Mouse (Mus musculus) ES-Bruce4 (cell line): ENCODE measurements around the gene Eya2. TPM values are rescaled to one million over a fixed set of nuclear protein-coding genes. Genes with fewer than 3 reads are reported as not detected.

ENCODE experiments used
- H3K27ac ChIP-seq: 2 replicates; pipeline ENCODE4 v1.5.1; 2012; ENCODE audit warnings: low read length, inconsistent platforms; ENCODE audit not compliant: insufficient read depth
- H3K27me3 ChIP-seq: 2 replicates; pipeline ENCODE4 v1.6.1; 2012; ENCODE audit warnings: mild to moderate bottlenecking, low read length, inconsistent platforms; ENCODE audit not compliant: control insufficient read depth, poor library complexity, insufficient read depth, severe bottlenecking
- H3K36me3 ChIP-seq: 2 replicates; pipeline ENCODE4 v1.6.1; 2012; ENCODE audit warnings: inconsistent platforms, mild to moderate bottlenecking, low read length, moderate library complexity; ENCODE audit not compliant: control insufficient read depth, poor library complexity, insufficient read depth, severe bottlenecking
- H3K4me1 ChIP-seq: one replicate; pipeline ENCODE4 v1.8.1; 2011; ENCODE audit warnings: low read length; ENCODE audit not compliant: control insufficient read depth, insufficient read depth
- H3K4me3 ChIP-seq: 2 replicates; pipeline ENCODE4 v1.5.1; 2011; ENCODE audit warnings: low read depth, mild to moderate bottlenecking, low read length
- H3K9ac ChIP-seq: 2 replicates; pipeline ENCODE4 v1.6.1; 2012; ENCODE audit warnings: low read depth, mild to moderate bottlenecking, inconsistent platforms; ENCODE audit not compliant: poor library complexity, severe bottlenecking
- H3K9me3 ChIP-seq: replicated peaks from 2 replicates; pipeline ENCODE4 v1.6.1; 2012; ENCODE audit warnings: mild to moderate bottlenecking, low read length, inconsistent platforms; ENCODE audit not compliant: control insufficient read depth, poor library complexity, insufficient read depth, severe bottlenecking
- CTCF ChIP-seq: IDR thresholded peaks from one replicate; pipeline ENCODE4 v1.8.1; 2011; ENCODE audit warnings: low read depth, low read length
- EP300 ChIP-seq: IDR thresholded peaks from 2 replicates; pipeline ENCODE4 v1.6.1; 2011; ENCODE audit warnings: low read depth, low read length; ENCODE audit not compliant: insufficient read depth
- POLR2A ChIP-seq: IDR thresholded peaks from one replicate; pipeline ENCODE4 v1.8.1; 2011; ENCODE audit warnings: low read length; ENCODE audit not compliant: insufficient read depth
- polyA plus RNA-seq: library from polyadenylated mRNA; stranded (reverse); fragments of >200 nt; gene quantifications from 2 replicates; pipeline ENCODE4 v1.2.4, GENCODE M21; 2011; ENCODE audit warnings: low read depth; ENCODE audit not compliant: missing spikeins, insufficient read depth, insufficient read length

Eya2 gene
- polyA plus RNA-seq, 1 experiment: 3.2 TPM

DNA sequence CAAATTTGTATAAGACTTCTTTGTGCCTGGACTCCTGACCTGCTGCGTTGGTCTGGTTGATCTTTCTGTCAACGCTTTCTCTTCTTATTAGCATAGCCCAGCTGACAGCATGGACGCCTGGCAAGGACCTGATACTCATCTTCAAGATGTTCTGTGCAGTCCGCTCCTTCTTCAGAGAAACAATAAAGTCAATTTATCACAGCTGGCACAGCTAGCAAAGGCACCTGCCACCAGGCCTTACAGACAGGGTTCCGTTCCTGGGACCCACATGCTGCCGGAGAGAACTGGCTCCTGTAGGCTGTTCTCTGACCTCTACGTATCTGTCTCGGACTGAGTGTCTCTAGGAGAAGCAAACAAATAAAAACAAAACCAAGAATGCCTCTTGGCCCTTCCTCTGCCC, 11.8 kb upstream of the Eya2 start:
- Histone ChIP-seq H3K4me3 (no peak overlapping the region), H3K9me3 (no peaks in the 10 kb centered on the region), H3K27ac (no peak overlapping the region), H3K9ac (no peak overlapping the region), H3K36me3 (no peaks in the 10 kb centered on the region), H3K4me1 (no peaks in the 10 kb centered on the region), H3K27me3 (no peaks in the 10 kb centered on the region)
- TF ChIP-seq POLR2A: no peak
- TF ChIP-seq CTCF: no peak
- TF ChIP-seq EP300: no peak

DNA sequence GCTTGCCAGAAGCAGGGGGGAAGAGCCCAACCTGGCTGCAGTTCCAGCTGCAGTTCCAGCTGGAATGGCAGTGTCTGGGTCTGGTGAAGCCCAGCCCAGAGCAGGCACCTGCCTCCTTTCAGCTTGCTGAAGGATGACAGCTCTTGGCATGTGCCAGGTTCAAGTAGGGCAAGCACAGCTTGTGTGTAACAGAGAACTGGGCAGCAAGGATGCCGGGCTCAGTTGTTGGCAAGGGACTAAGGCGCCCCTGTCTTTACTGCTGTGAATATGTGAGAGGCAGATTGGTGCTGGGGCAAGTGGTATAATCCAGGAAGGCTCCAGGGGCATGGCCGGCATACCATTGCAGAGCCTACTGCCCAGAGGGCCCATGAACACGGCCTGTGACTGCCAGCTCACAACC, 11.3 kb upstream of the Eya2 start:
- no peaks in the 10 kb centered on the region for H3K9me3 ChIP-seq
- no peak overlapping the region for H3K9ac ChIP-seq
- no peak overlapping the region for H3K27ac ChIP-seq
- no peaks in the 10 kb centered on the region for H3K27me3 ChIP-seq
- H3K4me1 ChIP-seq: no peaks in the 10 kb centered on the region
- H3K4me3 ChIP-seq: no peak overlapping the region
- no peak for TF ChIP-seq POLR2A
- no peak for TF ChIP-seq CTCF
- TF ChIP-seq EP300: no peak
- H3K36me3 ChIP-seq: no peaks in the 10 kb centered on the region

DNA sequence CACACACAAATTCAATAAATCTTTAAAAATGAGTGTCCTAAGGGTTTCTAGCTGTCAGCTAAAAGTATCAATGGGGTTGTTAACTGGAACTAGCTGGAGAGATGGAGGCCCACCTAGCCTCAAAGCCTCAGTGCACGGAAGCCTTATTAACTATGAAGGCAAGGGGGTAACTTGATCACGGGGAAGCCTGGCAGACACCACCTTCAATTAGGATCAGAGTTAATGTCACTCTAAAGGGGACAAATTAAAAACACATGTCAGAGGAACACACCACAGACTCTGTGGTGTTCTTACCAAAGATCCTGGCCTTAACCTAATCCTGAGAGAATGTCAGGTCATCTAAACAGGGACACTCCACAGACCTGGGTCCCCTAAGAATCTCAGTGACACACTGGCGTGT, 10.3 kb upstream of the Eya2 start:
- no peak for TF ChIP-seq EP300
- TF ChIP-seq CTCF: no peak
- no peak for TF ChIP-seq POLR2A
- Histone ChIP-seq H3K9me3 (no peaks in the 10 kb centered on the region), H3K36me3 (no peaks in the 10 kb centered on the region), H3K4me1 (no peaks in the 10 kb centered on the region), H3K9ac (no peak overlapping the region), H3K27me3 (no peaks in the 10 kb centered on the region), H3K27ac (no peak overlapping the region), H3K4me3 (no peak overlapping the region)

DNA sequence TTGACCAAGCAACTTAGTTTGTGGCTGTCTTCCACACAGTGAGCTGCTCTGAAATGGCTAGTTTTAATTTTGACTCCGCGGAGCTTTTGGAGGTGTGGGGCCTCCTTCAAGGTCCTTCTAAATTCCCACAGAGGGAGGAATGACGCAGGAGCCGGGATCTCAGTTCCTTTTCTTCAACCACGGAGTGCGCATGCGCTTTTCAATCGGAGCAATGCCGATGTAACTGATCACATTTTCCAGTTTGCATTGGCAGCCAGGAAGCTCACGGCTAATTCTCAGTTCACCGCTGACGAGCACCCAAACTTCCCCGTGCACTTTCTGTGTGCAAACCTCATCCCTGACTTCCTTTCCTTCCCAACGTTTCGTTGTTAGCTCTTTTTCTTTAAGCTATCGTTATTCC, 4.1 kb upstream of the Eya2 start:
- no peak for TF ChIP-seq EP300
- TF ChIP-seq POLR2A: no peak
- no peak for TF ChIP-seq CTCF
- H3K4me3 ChIP-seq: no peak overlapping the region
- no peaks in the 10 kb centered on the region for H3K4me1 ChIP-seq
- H3K36me3 ChIP-seq: no peaks in the 10 kb centered on the region
- peaks cover 4% of the 10 kb centered on the region for H3K27me3 ChIP-seq
- no peaks in the 10 kb centered on the region for H3K9me3 ChIP-seq
- no peak overlapping the region for H3K9ac ChIP-seq
- H3K27ac ChIP-seq: no peak overlapping the region

DNA sequence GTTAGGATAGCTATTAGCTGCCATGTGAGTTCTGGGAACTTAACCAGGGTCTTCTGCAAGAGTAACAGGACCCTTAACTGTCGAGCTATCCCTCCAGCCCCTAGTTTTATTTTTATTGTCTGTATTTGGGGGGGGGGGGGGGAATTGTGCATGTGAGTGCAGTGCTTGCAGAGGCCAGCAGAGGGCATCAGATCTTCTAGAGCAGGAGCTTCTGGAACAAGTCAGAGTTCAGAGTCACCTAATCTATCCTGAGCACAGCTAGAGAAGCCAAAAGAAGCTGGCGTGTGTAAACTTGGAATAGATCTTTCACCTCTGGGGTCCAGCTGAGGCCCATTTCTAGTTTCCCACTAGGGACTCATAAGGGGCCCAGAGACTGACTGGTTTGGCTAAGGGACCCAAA, 1.1 kb upstream of the Eya2 start:
- Histone ChIP-seq H3K9ac (no peak overlapping the region), H3K27ac (no peak overlapping the region), H3K9me3 (no peaks in the 10 kb centered on the region), H3K27me3 (peaks cover 4% of the 10 kb centered on the region), H3K4me3 (no peak overlapping the region), H3K36me3 (no peaks in the 10 kb centered on the region), H3K4me1 (no peaks in the 10 kb centered on the region)
- TF ChIP-seq CTCF: peak; percentile 29
- no peak for TF ChIP-seq POLR2A

DNA sequence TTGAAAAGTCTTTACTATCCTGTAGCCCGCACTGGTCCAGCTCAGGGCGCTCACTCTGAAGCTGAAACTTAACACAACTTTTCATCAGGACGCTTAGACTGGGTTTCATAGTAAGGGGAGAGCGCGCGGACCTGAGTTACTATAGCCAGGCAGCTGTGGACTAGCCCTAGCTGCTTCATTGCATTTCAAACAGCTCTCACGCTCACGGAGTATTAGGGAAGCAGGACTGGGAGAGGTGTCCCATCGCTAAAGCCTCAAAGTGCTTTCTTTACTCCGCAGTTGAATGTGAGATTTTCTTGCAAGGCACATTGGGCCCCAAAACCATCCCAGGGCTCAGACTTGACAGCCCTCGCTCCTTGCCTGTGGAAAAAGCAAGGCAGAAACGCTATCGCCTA, 841 bp downstream of the Eya2 start:
- H3K27ac ChIP-seq: no peak overlapping the region
- no peak for TF ChIP-seq EP300
- no peak for TF ChIP-seq POLR2A
- no peak for TF ChIP-seq CTCF
- H3K9me3 ChIP-seq: no peaks in the 10 kb centered on the region
- H3K4me3 ChIP-seq: peak overlapping the region; percentile 46
- peaks cover 4% of the 10 kb centered on the region for H3K27me3 ChIP-seq
- H3K9ac ChIP-seq: peak overlapping the region; percentile 76; the same call in 1 of the 2 replicates
- H3K36me3 ChIP-seq: no peaks in the 10 kb centered on the region
- H3K4me1 ChIP-seq: no peaks in the 10 kb centered on the region

DNA sequence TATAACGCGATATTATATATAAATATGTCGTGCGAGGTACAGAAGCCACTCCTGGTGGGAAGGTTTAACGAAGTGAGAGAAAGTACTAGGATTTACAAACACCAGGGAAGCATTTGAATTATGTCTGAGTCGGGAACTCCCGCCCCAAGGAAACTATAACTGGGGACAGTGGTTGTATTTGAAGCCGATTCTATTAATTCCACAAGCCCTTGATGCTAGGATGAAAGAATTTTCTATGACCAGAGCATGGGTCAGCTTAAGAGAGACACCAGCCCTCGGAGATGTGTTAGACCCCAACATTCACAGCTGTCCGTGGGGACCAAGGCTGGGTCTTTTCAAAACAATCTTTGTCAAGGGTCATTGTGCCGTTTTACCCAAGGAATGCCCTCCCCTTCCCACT, 1.3 kb downstream of the Eya2 start:
- Histone ChIP-seq H3K4me1 (no peaks in the 10 kb centered on the region), H3K4me3 (no peak overlapping the region), H3K9me3 (no peaks in the 10 kb centered on the region), H3K27ac (no peak overlapping the region), H3K36me3 (no peaks in the 10 kb centered on the region), H3K27me3 (peaks cover 4% of the 10 kb centered on the region), H3K9ac (no peak overlapping the region)
- no peak for TF ChIP-seq EP300
- TF ChIP-seq CTCF: no peak
- TF ChIP-seq POLR2A: no peak
